Mouse (Mus musculus) lung, postnatal 0 days (tissue): ENCODE data around the gene Galnt5.

Experiments used
- CTCF ChIP-seq: IDR thresholded peaks from 2 replicates; pipeline ENCODE4 v1.5.1; 2016; ENCODE audit warnings: antibody characterized with exemption, mild to moderate bottlenecking
- EP300 ChIP-seq: IDR thresholded peaks from 2 replicates; pipeline ENCODE4 v1.6.1; 2016; ENCODE audit warnings: antibody characterized with exemption, mild to moderate bottlenecking, control low read depth

- TF ChIP-seq CTCF (no peak), EP300 (no peak)
These were observed 97.1 kb downstream of the Galnt5 start for GRCm38 (mm10) chr2:58094818-58095217.
